Mouse (Mus musculus) layer of hippocampus, postnatal 25 days (tissue): ENCODE measurements around the gene Mrpl54. TPM values are rescaled to one million over a fixed set of nuclear protein-coding genes. Genes with fewer than 3 reads are reported as not detected.
A peak's percentile ranks its signal among the peaks of the same experiment; 100 is the strongest.
"Not testable (repeated sequence)": the region's sequence is repeated elsewhere in the genome, so short reads cannot be mapped to it uniquely, and the experiment has no call there.

Experiments used
- DNase-seq, 2 experiments: peaks; one replicate each; pipeline ENCODE4 v3.0.0; 2022; ENCODE audit warnings: mixed read lengths in 2 of 2, low spot score in 1 of 2; ENCODE audit errors: extremely low spot score in 1 of 2
- microRNA-seq, 2 experiments: library from miRNA; unstranded; fragments of <30 nt; microRNA quantifications; one replicate each; pipeline ENCODE4 v1.2.0; 2021
- total RNA-seq, 2 experiments: library from RNA; stranded (reverse); gene quantifications; 2 replicates each; pipeline ENCODE4 v1.2.3; 2021

Gene Mrpl54
- total RNA-seq, 2 experiments from 2014 or later: 38.6 to 44.0 TPM

GRCm38 (mm10) chr10:81231436-81231835, 35.3 kb downstream of the Mrpl54 start:
- no peak for DNase-seq

GRCm38 (mm10) chr10:81230438-81231332, 36.0 kb downstream of the Mrpl54 start, which contains the start of gene Atcay:
Gene Atcay (minus strand): TSS chr10:81230833.
- DNase-seq: peak; percentile 70 to 75

GRCm38 (mm10) chr10:81229735-81230437, 36.8 kb downstream of the Mrpl54 start:
- DNase-seq: no peak

- not testable (repeated sequence) for DNase-seq
Measured at GRCm38 (mm10) chr10:81223731-81224130, 43.0 kb downstream of the Mrpl54 start.

GRCm38 (mm10) chr10:81221402-81222015, 45.2 kb downstream of the Mrpl54 start:
- no peak for DNase-seq

- peak in 1 of 2 experiments; percentile 67 for DNase-seq
Measured at GRCm38 (mm10) chr10:81217964-81218363, 48.8 kb downstream of the Mrpl54 start.

- DNase-seq: not testable (repeated sequence)
Measured at GRCm38 (mm10) chr10:81217267-81217666, 49.5 kb downstream of the Mrpl54 start.

GRCm38 (mm10) chr10:81216810-81217209, 49.9 kb downstream of the Mrpl54 start:
- DNase-seq: no peak

GRCm38 (mm10) chr10:81216260-81216659, 50.5 kb downstream of the Mrpl54 start:
- DNase-seq: no peak

Small RNA genes lying within 50 kb of the gene (microRNA-seq; reads per million reads assigned to microRNA genes)
- gene Mir3057: 43.9 to 71.7 reads per million in 2 experiments

Other genes starting within 250 kb of the Mrpl54 start
- gene Diras1, start 241.3 kb downstream of the Mrpl54 start, total RNA-seq: 100 to 1,000 TPM in 1 of 2 experiments, 10 to 100 TPM in 1; 98.7 to 103 TPM
- 10 to 100 TPM; 67.5 to 74.9 TPM for gene Slc39a3, start 229.5 kb downstream of the Mrpl54 start, total RNA-seq
- gene Sgta, start 206.8 kb downstream of the Mrpl54 start, total RNA-seq: 100 to 1,000 TPM; 171 to 178 TPM
- gene Thop1, start 196.9 kb downstream of the Mrpl54 start, total RNA-seq: 10 to 100 TPM; 51.3 to 54.6 TPM
- under 1 TPM; 0.81 to 0.94 TPM for gene Creb3l3, start 168.1 kb downstream of the Mrpl54 start, total RNA-seq
- 100 to 1,000 TPM; 123 to 127 TPM for gene Map2k2, start 161.0 kb downstream of the Mrpl54 start, total RNA-seq
- gene Zbtb7a, start 131.7 kb downstream of the Mrpl54 start, total RNA-seq: 100 to 1,000 TPM in 1 of 2 experiments, 10 to 100 TPM in 1; 94.7 to 101 TPM
- gene Pias4, start 99.0 kb downstream of the Mrpl54 start, total RNA-seq: 10 to 100 TPM; 28.2 to 28.9 TPM
- 100 to 1,000 TPM; 896 to 944 TPM for gene Eef2, start 90.3 kb downstream of the Mrpl54 start, total RNA-seq
- gene Dapk3, start 83.9 kb downstream of the Mrpl54 start, total RNA-seq: 10 to 100 TPM; 71.7 to 71.8 TPM
- gene 4930442H23Rik, start 83.1 kb downstream of the Mrpl54 start, total RNA-seq: not detected
- under 1 TPM; 0.19 to 0.20 TPM for gene Nmrk2, start 64.9 kb downstream of the Mrpl54 start, total RNA-seq
- gene Atcay, start 36.1 kb downstream of the Mrpl54 start, total RNA-seq: 100 to 1,000 TPM; 154 to 155 TPM
- 10 to 100 TPM; 55.6 to 69.0 TPM for gene Zfr2, start 33.8 kb downstream of the Mrpl54 start, total RNA-seq
- gene Matk, start 14.0 kb downstream of the Mrpl54 start, total RNA-seq: 100 to 1,000 TPM; 222 to 244 TPM
- 10 to 100 TPM; 35.4 to 39.5 TPM for gene Apba3, start within 50 bp of the Mrpl54 start, total RNA-seq
- 1 to 10 TPM in 1 of 2 experiments, under 1 TPM in 1; 0.86 to 1.2 TPM for gene Tjp3, start 24.6 kb upstream of the Mrpl54 start, total RNA-seq
- 100 to 1,000 TPM; 306 to 318 TPM for gene Pip5k1c, start 26.0 kb upstream of the Mrpl54 start, total RNA-seq
- gene Cactin, start 54.2 kb upstream of the Mrpl54 start, total RNA-seq: 10 to 100 TPM; 28.1 to 30.0 TPM
- 1 to 10 TPM; 1.1 to 1.5 TPM for gene Tbxa2r, start 61.8 kb upstream of the Mrpl54 start, total RNA-seq
- gene Gipc3, start 76.3 kb upstream of the Mrpl54 start, total RNA-seq: 1 to 10 TPM; 1.6 to 1.9 TPM
- 10 to 100 TPM; 31.3 to 31.6 TPM for gene Hmg20b, start 83.5 kb upstream of the Mrpl54 start, total RNA-seq
- gene Mfsd12, start 90.6 kb upstream of the Mrpl54 start, total RNA-seq: 10 to 100 TPM; 46.6 to 50.7 TPM
- gene 4930404N11Rik, start 98.9 kb upstream of the Mrpl54 start, total RNA-seq: 1 to 10 TPM; 1.1 to 1.2 TPM
- gene Fzr1, start 111.6 kb upstream of the Mrpl54 start, total RNA-seq: 10 to 100 TPM; 65.9 to 66.6 TPM
- 10 to 100 TPM; 79.1 to 87.1 TPM for gene Dohh, start 117.5 kb upstream of the Mrpl54 start, total RNA-seq
- gene Gm48551, start 117.5 kb upstream of the Mrpl54 start, total RNA-seq: 1 to 10 TPM; 2.6 to 3.7 TPM
- gene Gm48552, start 122.1 kb upstream of the Mrpl54 start, total RNA-seq: 1 to 10 TPM; 3.2 to 4.7 TPM
- 1 to 10 TPM; 1.4 to 3.1 TPM for gene Smim24, start 126.1 kb upstream of the Mrpl54 start, total RNA-seq
- gene Nfic, start 188.7 kb upstream of the Mrpl54 start, total RNA-seq: 10 to 100 TPM; 59.5 to 66.8 TPM
- gene Celf5, start 215.8 kb upstream of the Mrpl54 start, total RNA-seq: 100 to 1,000 TPM; 255 to 311 TPM
- gene Ncln, start 229.5 kb upstream of the Mrpl54 start, total RNA-seq: 10 to 100 TPM; 83.0 to 94.6 TPM
- gene S1pr4, start 233.2 kb upstream of the Mrpl54 start, total RNA-seq: under 1 TPM; 0.35 to 0.54 TPM